ENCODE assay signal across 8 mouse cellular contexts in the genomic region with DNA sequence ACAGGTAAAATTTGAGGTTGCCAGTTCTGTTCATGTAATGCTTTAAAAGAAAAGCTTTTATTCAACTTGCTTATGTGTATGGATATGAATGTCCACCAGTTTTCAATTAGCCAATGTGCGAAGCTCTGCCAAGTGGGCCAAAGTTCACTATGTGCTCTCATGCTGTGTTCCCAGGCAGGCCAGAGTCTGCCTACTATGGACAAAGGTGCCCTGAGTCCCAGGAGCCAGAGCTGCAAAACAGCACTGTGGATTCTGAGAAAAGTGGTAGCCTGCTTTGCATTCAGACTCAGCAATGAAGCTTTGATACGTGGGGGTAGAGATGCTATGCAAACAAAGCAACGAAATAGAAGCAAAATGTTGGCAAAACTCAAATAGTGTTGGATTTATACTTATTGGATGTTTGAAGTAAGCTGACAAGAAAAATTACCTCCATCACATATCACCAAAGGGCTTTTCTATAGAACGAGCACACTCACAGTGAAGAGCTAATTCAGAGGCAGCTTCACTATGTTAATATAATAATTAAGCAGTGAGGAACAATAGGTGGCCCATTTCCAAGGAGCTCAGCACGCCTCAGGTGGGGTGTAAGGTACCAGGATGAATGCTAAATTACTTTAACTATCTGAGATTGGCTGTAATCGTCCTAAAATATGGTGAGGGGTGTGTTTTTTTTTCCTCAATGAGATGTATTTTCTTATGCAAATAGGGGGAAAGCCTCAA.
DNase-seq lines count a peak whose midpoint lies in the region.
"Had no signal": no experiment of that assay in that cellular context is flagged by ENCODE, and none has a peak within 500 bp of the region (broad histone marks: within the 10 kb centered on the region; RNA-seq: fewer than 3 reads in every experiment).

No protein-coding gene starts in this region.

- intact Hi-C loops in left cerebral cortex, postnatal 4 days (cut with DNase I): no loop called here

- DNase-seq in left cerebral cortex, postnatal 4 days: peak; percentile 20
- no peak for DNase-seq in left cerebral cortex, adult 11 months (ENCODE audit: low spot score)
- DNase-seq in adrenal gland, adult 2 months: peak; percentile 55
- peak; percentile 5 for DNase-seq in brain, adult 2 months (ENCODE audit: low read depth, low spot score)
- DNase-seq in kidney, postnatal 10 days: peak; percentile 78
- no peak for DNase-seq in cerebellum, postnatal 25 days
- DNase-seq in B cell, adult 2 months: no peak
- DNase-seq: right cerebral cortex, postnatal 14 days had no signal

Comparison
In these comparisons a context has a peak if more than half of its experiments do, and no peak if none do; other contexts are left out.
1. DNase-seq: peak in left cerebral cortex, postnatal 4 days (single experiment), adrenal gland, adult 2 months (single experiment), brain, adult 2 months (single experiment) and kidney, postnatal 10 days (single experiment); none in left cerebral cortex, adult 11 months (single experiment), cerebellum, postnatal 25 days (0 of 2) and B cell, adult 2 months (0 of 2).